In genomic region chr13:35755655-35756283, GRCm38 (mm10) we compare ENCODE assay signal across 15 mouse cellular contexts.
A peak's percentile ranks its signal among the peaks of the same experiment; 100 is the strongest.
DNase-seq lines count a peak whose midpoint lies in the region; ATAC-seq and TF ChIP-seq lines count a peak whose summit lies in the region.
"Had no signal": no experiment of that assay in that cellular context is flagged by ENCODE, and none has a peak within 500 bp of the region (broad histone marks: within the 10 kb centered on the region; RNA-seq: fewer than 3 reads in every experiment).

No protein-coding gene starts in this region.

- TF ChIP-seq CTCF in C2C12 (IDR thresholded peaks at IDR 0.05; ENCODE audit: control insufficient read depth, insufficient read depth, insufficient read length), result no peak
- TF ChIP-seq CTCF in stomach, postnatal 0 days (IDR thresholded peaks at IDR 0.05; ENCODE audit: low read depth), result no peak

- no peak for ATAC-seq in heart, embryonic 13.5 days (ENCODE audit: extremely low read depth, insufficient number of reproducible peaks, low FRiP score, low TSS enrichment)
- peak; percentile 87 for ATAC-seq in granulocyte monocyte progenitor cell, adult 5-6 weeks (replicated peaks; ENCODE audit: poor library complexity, severe bottlenecking)
- peak; percentile 38 for ATAC-seq in liver, embryonic 16.5 days (ENCODE audit: low read depth)
- no peak for ATAC-seq in stomach, postnatal 0 days (ENCODE audit: low FRiP score, low TSS enrichment)

- no peak overlapping the region for H3ac ChIP-seq in C2C12 (ENCODE audit: control insufficient read depth, insufficient read length, low read depth)

- H3K36me3 ChIP-seq in heart, embryonic 13.5 days, result no peaks in the 10 kb centered on the region
- no peaks in the 10 kb centered on the region for H3K36me3 ChIP-seq in C2C12 (ENCODE audit: control insufficient read depth, insufficient read depth)
- no peaks in the 10 kb centered on the region for H3K36me3 ChIP-seq in liver, embryonic 16.5 days (ENCODE audit: control insufficient read depth, insufficient read depth)
- H3K36me3 ChIP-seq in stomach, postnatal 0 days (ENCODE audit: control insufficient read depth, insufficient read depth, low read length), result no peaks in the 10 kb centered on the region
- H3K36me3 ChIP-seq: embryonic facial prominence, embryonic 12.5 days; forebrain, embryonic 12.5 days; hindbrain, embryonic 12.5 days had no signal

- no peak overlapping the region for H3K27ac ChIP-seq in heart, embryonic 13.5 days (replicated peaks)
- peak overlapping the region; percentile 67 for H3K27ac ChIP-seq in liver, embryonic 16.5 days (ENCODE audit: low read length)
- no peak overlapping the region for H3K27ac ChIP-seq in stomach, postnatal 0 days (replicated peaks)
- H3K27ac ChIP-seq: embryonic facial prominence, embryonic 12.5 days; forebrain, embryonic 12.5 days; hindbrain, embryonic 12.5 days; midbrain, embryonic 10.5 days had no signal

- no peaks in the 10 kb centered on the region for H3K9me3 ChIP-seq in heart, embryonic 13.5 days
- H3K9me3 ChIP-seq in liver, embryonic 16.5 days (replicated peaks; ENCODE audit: control insufficient read depth, low read length), result no peaks in the 10 kb centered on the region
- no peaks in the 10 kb centered on the region for H3K9me3 ChIP-seq in stomach, postnatal 0 days (ENCODE audit: control insufficient read depth, low read length)
- H3K9me3 ChIP-seq: embryonic facial prominence, embryonic 12.5 days; forebrain, embryonic 12.5 days; hindbrain, embryonic 12.5 days had no signal

- H3K4me3 ChIP-seq in heart, embryonic 13.5 days, result no peak overlapping the region
- no peak overlapping the region for H3K4me3 ChIP-seq in C2C12 (ENCODE audit: insufficient read depth, poor library complexity, severe bottlenecking)
- no peak overlapping the region for H3K4me3 ChIP-seq in liver, embryonic 16.5 days (ENCODE audit: low read depth, low read length)
- no peak overlapping the region for H3K4me3 ChIP-seq in stomach, postnatal 0 days (ENCODE audit: low read depth, low read length)
- H3K4me3 ChIP-seq: embryonic facial prominence, embryonic 12.5 days; forebrain, embryonic 12.5 days; hindbrain, embryonic 12.5 days; midbrain, embryonic 10.5 days had no signal

- DNase-seq in heart, adult 18-20 months, result no peak
- DNase-seq in adrenal gland, postnatal 14 days, result no peak
- DNase-seq in stomach, postnatal 0 days (ENCODE audit: low spot score), result no peak
- DNase-seq in thymus, postnatal 4 days, result no peak
- DNase-seq: cerebellum, postnatal 36 days; kidney, postnatal 14 days; thymus, postnatal 36 days had no signal

- TF ChIP-seq EP300 in stomach, postnatal 0 days (optimal IDR thresholded peaks at IDR 0.05), result no peak

- WGBS in heart, embryonic 13.5 days, result 72% methylated on average over 8 of the region's 8 CpGs
- 45% methylated on average over 8 of the region's 8 CpGs for WGBS in liver, embryonic 16.5 days (ENCODE audit: insufficient replicate concordance)
- WGBS in stomach, postnatal 0 days, result 59% methylated on average over 8 of the region's 8 CpGs

- peaks cover 72% of the 10 kb centered on the region for H3K4me1 ChIP-seq in heart, embryonic 13.5 days
- peaks cover 74% of the 10 kb centered on the region for H3K4me1 ChIP-seq in liver, embryonic 16.5 days (ENCODE audit: control insufficient read depth, low read depth, low read length)
- 0 out of 2 replicates have a peak, but pooled peaks cover 3% of the 10 kb centered on the region for H3K4me1 ChIP-seq in stomach, postnatal 0 days (replicated peaks; ENCODE audit: control insufficient read depth, insufficient read depth)
- H3K4me1 ChIP-seq: embryonic facial prominence, embryonic 12.5 days; forebrain, embryonic 12.5 days had no signal

- peak overlapping the region; percentile 28; the same call in 1 of the 2 replicates for H3K9ac ChIP-seq in heart, embryonic 13.5 days
- H3K9ac ChIP-seq in liver, embryonic 16.5 days (ENCODE audit: low read depth, low read length), result peak overlapping the region; percentile 9; the same call in 1 of the 2 replicates
- no peak overlapping the region for H3K9ac ChIP-seq in stomach, postnatal 0 days (ENCODE audit: low read length)
- H3K9ac ChIP-seq: embryonic facial prominence, embryonic 12.5 days; forebrain, embryonic 12.5 days; hindbrain, embryonic 12.5 days had no signal

- peaks cover 86% of the 10 kb centered on the region for H3K79me2 ChIP-seq in C2C12 (ENCODE audit: control insufficient read depth, insufficient read depth)

- H3K4me2 ChIP-seq in heart, embryonic 13.5 days, result no peak overlapping the region
- H3K4me2 ChIP-seq in liver, embryonic 16.5 days (ENCODE audit: low read depth, low read length), result peak overlapping the region; percentile 35
- no peak overlapping the region for H3K4me2 ChIP-seq in stomach, postnatal 0 days (replicated peaks; ENCODE audit: low read depth)
- H3K4me2 ChIP-seq: embryonic facial prominence, embryonic 12.5 days; forebrain, embryonic 12.5 days; hindbrain, embryonic 12.5 days had no signal

- H3K79me3 ChIP-seq in C2C12 (ENCODE audit: low read depth), result peaks cover 54% of the 10 kb centered on the region

- H3K27me3 ChIP-seq in heart, embryonic 13.5 days (replicated peaks), result no peaks in the 10 kb centered on the region
- H3K27me3 ChIP-seq in C2C12 (ENCODE audit: control insufficient read depth, insufficient read depth, insufficient read length), result no peaks in the 10 kb centered on the region
- H3K27me3 ChIP-seq in liver, embryonic 16.5 days (ENCODE audit: control insufficient read depth, insufficient read depth, low read depth, low read length), result no peaks in the 10 kb centered on the region
- no peaks in the 10 kb centered on the region for H3K27me3 ChIP-seq in stomach, postnatal 0 days (ENCODE audit: control insufficient read depth, insufficient read depth, low read length)
- H3K27me3 ChIP-seq: embryonic facial prominence, embryonic 12.5 days; forebrain, embryonic 12.5 days; hindbrain, embryonic 12.5 days had no signal

TF ChIP-seq in C2C12, 6 proteins besides CTCF, POLR2A, EP300 and RAD21:
- TF ChIP-seq USF1 (IDR thresholded peaks at IDR 0.05; ENCODE audit: low read depth), result no peak
- TF ChIP-seq FOSL1 (IDR thresholded peaks at IDR 0.05; ENCODE audit: insufficient read depth, low read length, poor library complexity, severe bottlenecking), result no peak
- TF ChIP-seq CEBPB (IDR thresholded peaks at IDR 0.05; ENCODE audit: low read depth), result peak; percentile 67
- no peak for TF ChIP-seq MAX (IDR thresholded peaks at IDR 0.05)
- TF ChIP-seq MYOD1 (IDR thresholded peaks at IDR 0.05; ENCODE audit: control insufficient read depth, insufficient read length, low read depth), result no peak

Comparison
In these comparisons a context has a peak if more than half of its experiments do, and no peak if none do; other contexts are left out.
1. ATAC-seq: peak in granulocyte monocyte progenitor cell, adult 5-6 weeks (single experiment) and liver, embryonic 16.5 days (single experiment); none in heart, embryonic 13.5 days (single experiment) and stomach, postnatal 0 days (single experiment).